Mouse (Mus musculus) CH12F3 (cell line): ENCODE results near the gene D430019H16Rik.

ENCODE experiments used
- in situ Hi-C: fragments of 300-500 bp; cut with MboI; formaldehyde crosslinking; loops from 2 replicates; pipeline ENCODE4 v1.14.3; 2020; ENCODE audit warnings: low sequenced_read_pairs

Gene D430019H16Rik

GRCm38 (mm10) chr12:105535968-105536760, 82.5 kb downstream of the D430019H16Rik start:
- in situ Hi-C loops: no loop called here

DNA sequence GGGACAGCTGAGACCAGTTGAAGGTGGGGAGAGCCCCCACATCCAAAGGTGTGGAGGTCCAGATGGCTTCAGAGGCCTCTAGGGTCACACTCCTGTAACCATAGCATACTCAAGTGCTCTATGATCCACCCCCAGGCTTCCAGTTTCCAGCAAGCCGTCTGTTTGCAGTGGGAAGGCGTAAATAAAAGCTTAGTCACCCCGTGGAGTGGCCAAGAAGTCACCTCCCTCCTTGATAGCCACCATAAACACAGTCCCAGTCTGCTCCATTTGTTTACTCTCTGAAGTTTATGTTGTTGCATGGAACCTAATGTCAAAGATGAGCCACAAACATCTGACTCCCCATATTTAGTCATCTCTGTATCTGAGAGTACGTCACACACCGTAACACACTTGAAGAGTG, 83.5 kb downstream of the D430019H16Rik start:
- in situ Hi-C loops: no loop called here

DNA sequence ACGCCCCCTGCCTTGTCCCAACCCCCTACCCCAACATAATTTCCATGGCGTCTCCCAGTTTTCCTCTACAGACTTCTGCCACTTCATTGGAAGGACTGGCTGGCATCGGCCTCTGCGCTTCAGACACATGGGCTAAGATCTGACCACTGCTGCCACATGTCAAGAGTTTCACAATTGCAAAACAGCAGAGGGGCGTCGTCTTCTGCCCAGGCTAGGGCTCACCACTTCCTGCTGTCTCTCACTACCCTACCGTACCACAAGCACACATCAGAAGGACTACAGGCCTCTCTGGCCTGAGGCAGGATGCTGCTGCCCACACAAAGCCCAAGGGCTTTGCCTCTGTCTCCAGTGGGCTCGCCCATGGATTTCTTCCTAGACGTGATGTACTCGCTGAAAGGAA, 86.0 kb downstream of the D430019H16Rik start:
- in situ Hi-C loops: no loop called here

DNA sequence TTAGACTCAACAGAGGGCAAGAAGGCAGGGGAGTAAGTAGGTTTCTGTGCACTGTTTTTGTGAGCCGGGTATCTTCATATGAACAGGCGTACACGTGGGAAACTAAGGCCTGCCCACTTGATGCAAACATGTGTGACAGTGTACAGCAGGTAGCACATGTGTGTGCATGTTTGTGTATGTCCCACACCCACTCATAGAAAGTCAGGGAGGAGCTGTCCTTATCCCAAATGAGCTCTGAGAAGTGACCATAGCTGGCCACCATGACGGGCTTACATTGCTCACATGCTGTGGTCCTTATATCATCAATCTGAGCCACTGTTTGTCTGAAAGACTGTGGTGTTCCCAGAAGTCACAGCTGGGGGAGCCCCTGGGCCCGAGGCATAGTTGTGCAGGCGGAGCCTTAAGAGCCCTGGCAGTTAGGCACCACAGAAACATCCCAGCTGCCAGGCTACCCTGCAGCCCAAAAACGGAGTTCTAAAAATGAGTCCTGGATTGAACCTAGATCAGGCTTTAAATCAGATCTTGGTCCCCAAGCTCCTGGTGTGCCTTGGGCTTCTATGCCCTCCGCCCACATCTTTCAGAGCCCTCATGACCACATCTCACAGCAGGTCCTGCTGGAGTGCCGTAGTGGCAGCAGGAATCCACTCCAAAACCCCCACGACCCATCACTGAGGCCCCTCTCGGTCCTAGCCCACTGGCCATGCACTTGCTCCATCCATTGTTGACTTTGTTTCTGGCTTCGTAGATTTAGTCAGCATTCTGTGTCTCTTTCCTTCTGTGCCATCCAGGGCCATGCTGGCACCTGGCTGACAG, 88.1 kb downstream of the D430019H16Rik start:
- in situ Hi-C loops: no loop called here

GRCm38 (mm10) chr12:105542513-105542912, 88.9 kb downstream of the D430019H16Rik start:
- in situ Hi-C loops: no loop called here
